In the genomic region with DNA sequence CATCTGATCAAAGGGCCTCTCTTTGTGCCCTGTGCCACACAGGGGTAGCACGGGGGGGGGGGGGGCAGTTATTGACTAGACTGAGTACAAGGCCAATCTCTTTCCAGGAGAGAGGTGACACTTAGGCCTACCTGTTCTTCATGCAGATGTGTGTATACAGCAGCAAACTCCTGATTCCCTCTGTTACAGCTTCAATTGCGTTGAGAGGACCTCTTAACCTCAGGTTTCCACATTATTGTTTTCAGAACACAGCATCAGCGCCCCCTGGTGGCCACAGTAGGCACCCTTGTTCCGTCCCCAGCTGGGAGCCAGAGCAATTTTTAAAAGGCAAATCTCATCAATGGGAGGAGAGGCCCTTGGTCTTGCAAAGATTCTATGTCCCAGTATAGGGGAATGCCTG, we compare ENCODE assay signal across 8 mouse cellular contexts. TPM values are rescaled to one million over a fixed set of nuclear protein-coding genes. Genes with fewer than 3 reads are reported as not detected.
DNase-seq lines count a peak whose midpoint lies in the region; ATAC-seq and TF ChIP-seq lines count a peak whose summit lies in the region.

No protein-coding gene starts in this region.

- no peak overlapping the region for H3K4me2 ChIP-seq in forebrain, embryonic 16.5 days (ENCODE audit: low read length)
- no peak overlapping the region for H3K4me2 ChIP-seq in hindbrain, embryonic 14.5 days (replicated peaks)

- WGBS in forebrain, embryonic 16.5 days: 22% methylated on average over 4 of the region's 4 CpGs
- 24% methylated on average over 4 of the region's 4 CpGs for WGBS in hindbrain, embryonic 14.5 days

- H3K36me3 ChIP-seq in ES-E14 (ENCODE audit: control insufficient read depth, insufficient read depth, low read length, poor library complexity, severe bottlenecking): no peaks in the 10 kb centered on the region
- no peaks in the 10 kb centered on the region for H3K36me3 ChIP-seq in forebrain, embryonic 16.5 days (ENCODE audit: control insufficient read depth, insufficient read depth)
- no peaks in the 10 kb centered on the region for H3K36me3 ChIP-seq in hindbrain, embryonic 14.5 days (replicated peaks; ENCODE audit: control insufficient read depth, insufficient read depth)

- no peaks in the 10 kb centered on the region for H3K9me3 ChIP-seq in ES-E14 (ENCODE audit: control insufficient read depth, insufficient read depth, low read depth, low read length)
- no peaks in the 10 kb centered on the region for H3K9me3 ChIP-seq in forebrain, embryonic 16.5 days (ENCODE audit: control insufficient read depth, low read length)
- H3K9me3 ChIP-seq in hindbrain, embryonic 14.5 days (ENCODE audit: control insufficient read depth, low read length): no peaks in the 10 kb centered on the region

- H3K4me1 ChIP-seq in ES-E14 (ENCODE audit: control insufficient read depth in 2 of 2, insufficient read depth in 2 of 2, low read length in 2 of 2, poor library complexity in 1 of 2): no peaks in the 10 kb centered on the region
- no peaks in the 10 kb centered on the region for H3K4me1 ChIP-seq in forebrain, embryonic 16.5 days (replicated peaks; ENCODE audit: control insufficient read depth, insufficient read depth, low read length)
- no peaks in the 10 kb centered on the region for H3K4me1 ChIP-seq in hindbrain, embryonic 14.5 days (replicated peaks; ENCODE audit: control insufficient read depth, insufficient read depth, low read length)

- no peak overlapping the region for H3K27ac ChIP-seq in ES-E14 (ENCODE audit: insufficient read depth, low read depth, low read length, poor library complexity, severe bottlenecking)
- no peak overlapping the region for H3K27ac ChIP-seq in forebrain, embryonic 16.5 days (ENCODE audit: low read length)
- no peak overlapping the region for H3K27ac ChIP-seq in hindbrain, embryonic 14.5 days

- no peak overlapping the region for H3K9ac ChIP-seq in ES-E14 (ENCODE audit: insufficient read depth, low read depth, low read length, poor library complexity, severe bottlenecking)
- H3K9ac ChIP-seq in forebrain, embryonic 16.5 days (replicated peaks; ENCODE audit: low read depth, low read length): no peak overlapping the region
- H3K9ac ChIP-seq in hindbrain, embryonic 14.5 days: no peak overlapping the region

- no peak overlapping the region for H3K4me3 ChIP-seq in ES-E14 (ENCODE audit: insufficient read depth in 1 of 2, low read depth in 1 of 2, low read length in 2 of 2, poor library complexity in 1 of 2, severe bottlenecking in 1 of 2)
- no peak overlapping the region for H3K4me3 ChIP-seq in forebrain, embryonic 16.5 days (replicated peaks; ENCODE audit: low read length)
- H3K4me3 ChIP-seq in hindbrain, embryonic 14.5 days (replicated peaks; ENCODE audit: low read length): no peak overlapping the region

- in situ Hi-C loops in ES-E14 (cut with MboI; ENCODE audit: low sequenced_read_pairs in 2 of 2, unreplicated experiment in 2 of 2): no loop called here

- no peaks in the 10 kb centered on the region for H3K27me3 ChIP-seq in forebrain, embryonic 16.5 days (replicated peaks; ENCODE audit: control insufficient read depth, insufficient read depth, low read length)
- no peaks in the 10 kb centered on the region for H3K27me3 ChIP-seq in hindbrain, embryonic 14.5 days (ENCODE audit: control insufficient read depth, insufficient read depth, low read length)

- peak; percentile 70 for ATAC-seq in forebrain, embryonic 16.5 days
- peak; percentile 60; the same call in 1 of the 2 replicates for ATAC-seq in hindbrain, embryonic 14.5 days (ENCODE audit: low FRiP score)

- peak; percentile 68 for DNase-seq in ES-E14 (ENCODE audit: low read depth, low spot score)
- peak; percentile 68 for DNase-seq in c-Kit-positive CD71-positive TER-119-positive erythroid progenitor cells, embryonic 14.5 days (ENCODE audit: low spot score)
- DNase-seq in hindbrain, embryonic 14.5 days (ENCODE audit: low spot score): peak; percentile 81
- DNase-seq in layer of hippocampus, postnatal 25 days (ENCODE audit: extremely low spot score in 1 of 2, low spot score in 1 of 2): peak; percentile 73 to 96
- peak; percentile 72 to 83 for DNase-seq in lung, postnatal 4 days
- DNase-seq in right cerebral cortex, adult 18-20 months: peak; percentile 66
- DNase-seq in urinary bladder, adult 18-20 months (ENCODE audit: low spot score in 2 of 2): peak; percentile 53 to 78

TF ChIP-seq in ES-E14, 5 proteins besides CTCF, POLR2A, EP300 and RAD21:
- TF ChIP-seq HCFC1 (IDR thresholded peaks at IDR 0.05; ENCODE audit: borderline replicate concordance, insufficient read depth, low read length): no peak
- peak; percentile 76; the same call in 1 of the 2 replicates for TF ChIP-seq ZC3H11A (IDR thresholded peaks at IDR 0.05; ENCODE audit: borderline replicate concordance, low read depth, low read length)
TF ChIP-seq in ES-E14: peak in this region for 1.

RNA-seq across cellular contexts. Expression of gene Insig1, which starts 22.7 kb away (rescaled TPM):
- total RNA-seq in ES-E14 (2012; rRNA removed): 89.2 and 112 TPM in 2 replicates
- polyA plus RNA-seq in forebrain, embryonic 16.5 days (2015; fragmentation: Nextera tagmentation; extraction: Ambion mirVana): 76.9 and 83.7 TPM in 2 replicates
- 79.0 and 92.6 TPM in 2 replicates for polyA plus RNA-seq in hindbrain, embryonic 14.5 days (2014; fragmentation: Nextera tagmentation; extraction: Ambion mirVana)
- total RNA-seq in layer of hippocampus, postnatal 25 days (2021): 10 to 100 TPM; 64.8 to 70.4 TPM
